Mouse (Mus musculus): ENCODE data around the gene Hist1h2bb. TPM values are rescaled to one million over a fixed set of nuclear protein-coding genes. Genes with fewer than 3 reads are reported as not detected.
"Not testable (repeated sequence)": the region's sequence is repeated elsewhere in the genome, so short reads cannot be mapped to it uniquely, and the experiment has no call there.

The Hist1h2bb gene
- polyA plus RNA-seq (2016; fragmentation: Nextera tagmentation; extraction: Ambion mirVana), result 2.2 and 2.9 TPM in 2 replicates

DNA sequence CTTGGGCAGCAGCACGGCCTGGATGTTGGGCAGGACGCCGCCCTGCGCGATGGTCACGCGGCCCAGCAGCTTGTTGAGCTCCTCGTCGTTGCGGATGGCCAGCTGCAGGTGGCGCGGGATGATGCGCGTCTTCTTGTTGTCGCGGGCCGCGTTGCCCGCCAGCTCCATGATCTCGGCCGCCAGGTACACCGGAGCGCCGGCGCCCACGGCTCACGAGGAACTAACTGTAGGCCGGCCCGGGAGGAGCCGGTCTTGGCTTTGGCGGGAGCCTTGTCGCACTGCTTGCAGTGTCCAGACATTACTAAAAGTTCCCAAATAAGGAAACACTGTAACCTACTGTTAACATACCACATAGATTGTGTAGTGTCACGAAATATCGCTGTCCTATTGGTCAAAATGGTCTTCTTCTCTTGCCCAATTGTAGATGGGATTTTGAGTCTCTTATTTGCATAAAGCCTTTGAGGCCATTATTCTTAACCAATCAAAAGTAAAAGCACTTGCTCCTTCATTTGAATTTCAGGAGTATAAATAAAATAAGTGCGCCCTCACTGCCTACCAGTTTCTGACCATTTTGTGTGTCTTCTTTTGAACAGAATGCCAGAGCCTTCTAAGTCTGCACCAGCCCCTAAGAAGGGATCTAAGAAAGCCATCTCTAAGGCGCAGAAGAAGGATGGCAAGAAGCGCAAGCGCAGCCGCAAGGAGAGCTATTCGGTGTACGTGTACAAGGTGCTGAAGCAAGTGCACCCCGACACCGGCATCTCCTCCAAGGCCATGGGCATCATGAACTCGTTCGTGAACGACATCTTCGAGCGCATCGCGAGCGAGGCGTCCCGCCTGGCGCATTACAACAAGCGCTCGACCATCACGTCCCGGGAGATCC is at the start of gene Hist1h2bb:
Gene Hist1h2bb, plus strand, starts transcription at position 534 of the 880 bp plus-strand sequence.
- WGBS, result under 1% methylated on average over 49 of the region's 58 CpGs
- peak within 1 kb of the TSS; percentile 98 for H3K27ac ChIP-seq
- H3K4me1 ChIP-seq, result not testable (repeated sequence)

DNA sequence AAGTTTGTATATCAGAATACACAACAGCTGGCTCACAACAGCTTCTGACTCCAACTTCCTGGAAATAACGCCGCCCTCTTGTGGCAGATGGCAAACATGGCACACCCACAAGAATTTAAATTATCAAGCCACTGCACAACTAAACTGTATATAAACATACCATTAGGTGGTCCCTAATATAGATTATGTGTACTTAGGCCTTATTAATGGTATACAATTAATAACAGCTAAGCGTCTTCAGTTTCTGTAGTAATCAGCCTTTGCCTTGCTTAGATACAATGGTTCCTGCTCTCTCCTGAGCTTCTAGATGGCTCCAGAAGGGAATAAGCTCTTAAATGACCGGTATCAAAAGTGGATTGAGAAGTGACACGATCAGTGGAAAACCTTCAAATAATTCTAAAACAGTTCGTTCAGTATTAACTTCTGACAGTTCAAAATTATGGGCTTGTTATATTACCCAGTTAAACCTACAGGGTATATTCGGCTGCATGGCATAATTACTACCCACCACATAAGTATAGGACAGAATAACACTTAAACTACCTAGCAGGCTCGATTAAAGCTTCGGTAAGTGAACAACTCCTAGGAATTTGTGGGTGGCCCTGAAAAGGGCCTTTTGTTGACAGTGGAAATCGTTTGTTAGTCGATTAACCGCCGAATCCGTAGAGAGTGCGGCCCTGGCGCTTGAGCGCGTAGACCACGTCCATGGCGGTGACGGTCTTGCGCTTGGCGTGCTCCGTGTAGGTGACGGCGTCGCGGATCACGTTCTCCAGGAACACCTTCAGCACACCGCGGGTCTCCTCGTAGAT is 48.8 kb upstream of the Hist1h2bb start:
- peak; percentile 84 for ATAC-seq (ENCODE audit: low FRiP score)
- Histone ChIP-seq H3K27ac (peak overlapping the region; percentile 86), H3K4me3 (peak overlapping the region; percentile 39), H3K36me3 (no peaks in the 10 kb centered on the region), H3K9ac (peak overlapping the region; percentile 52), H3K27me3 (no peaks in the 10 kb centered on the region), H3K9me3 (replicated peaks) (no peaks in the 10 kb centered on the region), H3K4me1 (peaks cover 4% of the 10 kb centered on the region; the same call in 1 of the 2 replicates), H3K4me2 (replicated peaks) (peak overlapping the region; percentile 67)
- WGBS, result under 1% methylated on average over 29 of the region's 32 CpGs

More for the DNA sequence above, at the start of gene Hist1h2bb:
- not testable (repeated sequence) for H3K9me3 ChIP-seq (replicated peaks); H3K36me3 ChIP-seq; H3K27me3 ChIP-seq
- Histone ChIP-seq H3K9ac (peak within 1 kb of the TSS; percentile 59), H3K4me3 (peak within 1 kb of the TSS; percentile 40), H3K4me2 (replicated peaks) (peak within 1 kb of the TSS; percentile 64)
- ATAC-seq (ENCODE audit: low FRiP score), result peak; percentile 95

DNA sequence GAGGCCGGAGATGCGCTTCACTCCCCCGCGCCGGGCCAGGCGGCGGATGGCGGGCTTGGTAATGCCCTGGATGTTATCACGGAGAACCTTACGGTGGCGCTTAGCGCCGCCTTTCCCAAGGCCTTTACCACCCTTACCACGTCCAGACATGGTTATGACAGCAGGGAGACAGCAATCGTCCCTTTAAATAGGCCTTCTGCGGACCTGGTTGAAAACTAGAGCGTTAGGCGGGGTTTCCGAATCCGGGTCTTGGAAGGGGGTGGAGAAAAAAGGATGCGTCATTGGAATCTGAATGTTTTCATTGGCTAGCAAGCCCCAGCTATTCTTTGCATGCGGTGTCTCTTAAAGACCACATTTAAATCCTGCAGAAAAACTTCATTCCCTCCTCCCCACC is 48.2 kb upstream of the Hist1h2bb start, which contains the start of gene Hist1h4c:
Gene Hist1h4c, minus strand, starts transcription at position 155 of the 394 bp plus-strand sequence.
- H3K9ac ChIP-seq, result peak within 1 kb of the TSS; percentile 52
- peak within 1 kb of the TSS; percentile 67 for H3K4me2 ChIP-seq (replicated peaks)
- peak; percentile 97 for ATAC-seq (ENCODE audit: low FRiP score)
- peak within 1 kb of the TSS; percentile 39 for H3K4me3 ChIP-seq
- under 1% methylated on average over 21 of the region's 22 CpGs for WGBS
- H3K27me3 ChIP-seq, result no peaks in the 10 kb centered on the region
- H3K9me3 ChIP-seq (replicated peaks), result no peaks in the 10 kb centered on the region
- H3K27ac ChIP-seq, result peak within 1 kb of the TSS; percentile 86
- peaks cover 4% of the 10 kb centered on the region; the same call in 1 of the 2 replicates for H3K4me1 ChIP-seq
- no peaks in the 10 kb centered on the region for H3K36me3 ChIP-seq

DNA sequence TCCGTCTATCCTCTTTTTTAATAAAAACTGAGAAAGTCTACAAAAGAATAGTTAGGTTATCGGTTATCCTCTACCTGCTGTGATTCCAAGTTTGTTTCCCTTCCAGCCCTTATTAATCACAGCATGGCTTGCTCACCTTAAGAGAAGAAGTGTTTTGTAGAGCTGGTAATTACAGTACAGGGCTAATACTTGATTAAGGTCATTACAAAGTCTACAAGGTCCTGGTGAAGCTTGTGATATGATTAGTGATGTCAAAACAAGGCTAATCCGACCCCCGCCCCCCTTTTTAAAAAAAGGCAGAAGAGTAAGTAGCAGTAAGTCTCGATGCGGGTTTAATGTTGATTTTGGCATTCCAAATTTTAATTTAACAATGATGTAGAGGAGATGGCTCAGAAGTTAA is 47.5 kb upstream of the Hist1h2bb start:
- no peaks in the 10 kb centered on the region for H3K36me3 ChIP-seq
- H3K9me3 ChIP-seq (replicated peaks), result no peaks in the 10 kb centered on the region
- no peak overlapping the region for H3K9ac ChIP-seq
- H3K27me3 ChIP-seq, result no peaks in the 10 kb centered on the region
- 70% methylated on average over 6 of the region's 6 CpGs for WGBS
- H3K4me1 ChIP-seq, result peaks cover 4% of the 10 kb centered on the region; the same call in 1 of the 2 replicates
- peak overlapping the region; percentile 67 for H3K4me2 ChIP-seq (replicated peaks)
- H3K4me3 ChIP-seq, result peak overlapping the region; percentile 39; the same call in 1 of the 2 replicates
- H3K27ac ChIP-seq, result peak overlapping the region; percentile 86; the same call in 1 of the 2 replicates
- no peak for ATAC-seq (ENCODE audit: low FRiP score)

DNA sequence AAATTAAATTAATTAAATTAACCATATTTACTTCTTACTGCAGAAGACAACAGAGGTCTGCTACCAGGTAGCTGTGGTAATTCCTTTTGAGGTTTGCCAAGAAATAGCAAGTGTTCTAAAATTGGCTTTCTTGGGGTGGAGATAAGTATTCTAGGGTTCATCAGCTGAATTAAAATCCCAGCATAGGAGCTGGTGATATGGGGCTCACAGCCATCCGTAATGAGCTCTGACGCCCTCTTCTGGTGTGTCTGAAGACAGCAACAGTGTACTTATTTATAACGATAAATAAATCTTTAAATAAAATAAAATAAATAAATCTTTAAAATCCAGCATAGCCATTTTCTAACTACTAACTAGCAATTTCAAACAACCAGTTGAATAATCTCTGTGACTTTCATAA is 46.8 kb upstream of the Hist1h2bb start:
- H3K9me3 ChIP-seq (replicated peaks), result no peaks in the 10 kb centered on the region
- no peaks in the 10 kb centered on the region for H3K36me3 ChIP-seq
- no peak overlapping the region for H3K4me3 ChIP-seq
- H3K4me2 ChIP-seq (replicated peaks), result no peak overlapping the region
- no peak overlapping the region for H3K9ac ChIP-seq
- H3K27me3 ChIP-seq, result no peaks in the 10 kb centered on the region
- H3K4me1 ChIP-seq, result peaks cover 4% of the 10 kb centered on the region; the same call in 1 of the 2 replicates
- ATAC-seq (ENCODE audit: low FRiP score), result no peak
- 73% methylated on average over 3 of the region's 3 CpGs for WGBS
- no peak overlapping the region for H3K27ac ChIP-seq

DNA sequence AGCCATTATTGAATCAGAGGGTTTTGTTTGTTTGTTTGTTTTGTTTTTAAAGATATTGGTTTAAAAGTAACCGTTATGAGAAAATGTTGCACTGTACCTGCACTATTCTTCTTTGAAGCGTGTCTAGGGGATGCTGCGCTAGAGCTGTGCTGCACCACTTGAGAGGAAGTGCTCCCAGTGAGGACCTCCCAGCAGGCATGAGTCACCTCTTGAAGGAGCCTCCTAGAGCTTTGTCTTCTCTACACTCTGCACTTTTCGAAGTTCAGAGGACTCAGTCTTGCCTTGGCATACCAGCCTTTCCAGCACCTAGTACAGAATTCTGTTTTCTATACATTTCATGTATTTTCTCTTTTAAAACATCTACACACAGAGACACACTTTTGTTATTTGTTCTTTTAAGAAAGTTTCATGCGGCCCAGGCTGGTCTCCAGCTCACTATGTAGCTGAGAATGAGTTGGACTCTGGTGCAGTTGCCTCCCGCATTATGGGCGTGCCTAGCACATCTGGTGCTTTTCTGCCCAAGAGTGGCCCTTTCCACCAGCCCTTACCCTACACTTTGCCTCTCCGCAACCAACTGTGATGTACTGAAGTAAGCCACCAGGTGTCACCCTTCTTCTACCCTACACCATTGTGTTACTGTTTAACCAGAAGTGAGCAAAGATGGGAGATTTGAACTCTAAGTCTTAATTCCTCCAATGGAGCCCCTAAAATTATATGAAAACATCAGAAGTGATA is 45.6 kb upstream of the Hist1h2bb start:
- Histone ChIP-seq H3K27me3 (no peaks in the 10 kb centered on the region), H3K4me1 (peaks cover 4% of the 10 kb centered on the region; the same call in 1 of the 2 replicates), H3K4me3 (no peak overlapping the region), H3K36me3 (no peaks in the 10 kb centered on the region), H3K9ac (no peak overlapping the region), H3K9me3 (replicated peaks) (no peaks in the 10 kb centered on the region), H3K4me2 (replicated peaks) (no peak overlapping the region), H3K27ac (no peak overlapping the region)
- WGBS, result 31% methylated on average over 8 of the region's 8 CpGs
- peak; percentile 51 for ATAC-seq (ENCODE audit: low FRiP score)

DNA sequence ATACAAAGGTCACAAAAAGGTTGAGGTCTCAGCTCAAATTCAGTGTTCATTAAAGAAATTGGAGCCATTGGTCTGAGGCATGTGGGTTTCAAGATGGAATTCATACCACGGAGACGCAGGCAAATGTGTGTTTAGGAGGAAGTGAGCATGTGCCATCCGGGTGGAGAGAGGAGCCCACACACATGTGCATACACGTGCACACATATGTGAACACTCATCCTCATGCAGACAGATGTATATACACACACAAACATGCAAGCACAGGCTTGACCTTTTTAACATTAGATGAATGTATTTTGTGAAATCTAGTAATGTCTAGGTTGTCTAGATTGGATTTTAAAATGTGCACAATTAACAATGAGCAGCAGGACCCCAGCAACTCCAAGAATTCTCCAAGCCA is 44.3 kb upstream of the Hist1h2bb start:
- Histone ChIP-seq H3K27ac (no peak overlapping the region), H3K4me1 (peaks cover 4% of the 10 kb centered on the region; the same call in 1 of the 2 replicates)
- ATAC-seq (ENCODE audit: low FRiP score), result no peak

DNA sequence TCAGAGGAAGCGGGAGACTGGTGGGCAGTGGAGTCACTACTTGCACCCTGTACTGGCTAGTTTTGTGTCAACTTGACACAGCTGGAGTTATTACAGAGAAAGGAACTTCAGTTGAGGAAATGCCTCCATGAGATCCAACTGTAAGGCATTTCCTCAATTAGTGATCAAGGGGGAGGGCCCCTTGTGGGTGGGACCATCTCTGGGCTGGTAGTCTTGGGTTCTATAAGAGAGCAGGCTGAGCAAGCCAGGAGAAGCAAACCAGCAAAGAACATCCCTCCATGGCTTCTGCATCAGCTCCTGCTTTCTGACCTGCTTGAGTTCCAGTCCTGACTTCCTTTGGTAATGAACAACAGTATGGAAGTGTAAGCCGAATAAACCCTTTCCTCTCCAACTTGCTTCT is 43.7 kb upstream of the Hist1h2bb start:
- WGBS, result 85% methylated on average over 2 of the region's 2 CpGs
- ATAC-seq (ENCODE audit: low FRiP score); H3K27ac ChIP-seq; H3K4me2 ChIP-seq (replicated peaks); H3K36me3 ChIP-seq; H3K9me3 ChIP-seq (replicated peaks); H3K27me3 ChIP-seq; H3K4me1 ChIP-seq; H3K4me3 ChIP-seq; H3K9ac ChIP-seq: not testable (repeated sequence)

More for the DNA sequence above, 44.3 kb upstream of the Hist1h2bb start:
- Histone ChIP-seq H3K9ac (no peak overlapping the region), H3K36me3 (no peaks in the 10 kb centered on the region), H3K4me2 (replicated peaks) (no peak overlapping the region), H3K4me3 (no peak overlapping the region), H3K27me3 (no peaks in the 10 kb centered on the region), H3K9me3 (replicated peaks) (no peaks in the 10 kb centered on the region)
- WGBS, result 80% methylated on average over 4 of the region's 4 CpGs

DNA sequence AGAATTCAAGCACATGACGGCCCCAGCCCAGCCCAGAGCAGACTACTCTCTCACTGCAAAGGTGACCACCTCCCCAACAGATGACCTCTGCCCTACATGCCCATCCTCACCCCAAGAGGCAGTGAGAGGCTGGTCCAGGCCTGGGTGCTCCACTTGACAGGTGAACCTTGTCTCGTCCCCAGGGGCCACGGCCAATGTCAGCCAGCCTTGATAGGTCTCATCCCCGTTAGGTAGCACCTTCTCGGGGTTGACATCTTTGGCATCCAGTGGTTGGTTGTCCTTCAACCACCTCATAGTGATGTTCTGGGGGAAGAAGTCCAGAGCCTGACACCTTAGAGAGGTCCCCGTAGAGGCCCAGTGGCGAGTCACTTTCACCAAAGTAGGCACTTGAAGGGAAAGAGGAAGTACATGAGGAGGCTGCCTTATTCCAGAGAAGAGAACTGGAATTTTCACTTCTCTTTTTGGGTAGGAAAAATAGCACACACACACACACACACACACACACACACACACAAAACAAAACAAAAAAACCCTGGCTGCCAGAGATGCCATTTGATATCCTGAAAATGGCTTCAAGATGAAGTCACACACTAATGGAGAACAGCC is 40.7 kb upstream of the Hist1h2bb start:
- Histone ChIP-seq H3K9me3 (replicated peaks) (no peaks in the 10 kb centered on the region), H3K36me3 (no peaks in the 10 kb centered on the region), H3K9ac (no peak overlapping the region), H3K4me2 (replicated peaks) (no peak overlapping the region), H3K4me3 (no peak overlapping the region), H3K27ac (no peak overlapping the region), H3K27me3 (no peaks in the 10 kb centered on the region; the same call in 1 of the 2 replicates), H3K4me1 (peaks cover 12% of the 10 kb centered on the region)
- ATAC-seq (ENCODE audit: low FRiP score), result no peak
- 95% methylated on average over 7 of the region's 7 CpGs for WGBS

DNA sequence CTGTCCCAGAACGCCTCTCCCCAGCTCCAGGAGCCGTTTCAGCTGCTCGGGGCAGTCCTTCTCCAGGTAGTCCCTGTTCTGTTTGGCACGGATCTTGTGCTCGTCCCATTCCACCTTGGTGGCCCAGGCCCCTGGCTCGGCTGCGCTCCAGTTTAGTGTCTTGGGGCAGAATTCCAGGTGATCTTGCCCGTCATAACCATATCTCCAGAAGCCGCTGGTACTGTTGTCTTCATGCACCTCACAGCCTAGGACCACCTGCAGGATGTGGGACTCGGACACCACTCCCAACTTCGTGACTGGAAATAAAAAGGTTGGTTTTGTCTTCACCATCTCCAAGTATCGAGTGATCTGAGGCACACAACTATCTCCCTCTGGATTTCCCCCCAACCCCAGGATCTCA is 39.8 kb upstream of the Hist1h2bb start:
- WGBS, result 92% methylated on average over 12 of the region's 12 CpGs
- no peak for ATAC-seq (ENCODE audit: low FRiP score)

DNA sequence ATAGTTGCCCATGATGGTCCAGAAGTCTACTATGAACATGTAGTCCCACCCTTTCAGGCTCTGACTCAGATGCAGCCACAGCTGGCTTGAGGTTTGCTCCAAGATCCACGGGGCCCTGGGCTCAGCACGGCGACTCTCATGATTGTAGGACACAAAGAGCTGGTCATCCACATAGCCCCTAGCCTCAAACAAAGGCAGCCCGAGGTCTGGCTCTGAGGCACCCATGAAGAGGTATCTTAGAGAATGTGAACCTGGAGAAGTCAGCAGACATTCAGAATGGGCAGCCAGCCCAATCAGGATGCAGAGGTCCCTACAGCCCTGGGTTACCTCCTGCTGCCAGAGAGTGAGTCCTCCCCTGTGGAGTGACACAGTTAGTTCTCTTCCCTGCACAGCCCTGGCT is 38.5 kb upstream of the Hist1h2bb start:
- Histone ChIP-seq H3K9ac (no peak overlapping the region), H3K27me3 (peaks cover 4% of the 10 kb centered on the region; the same call in 1 of the 2 replicates), H3K9me3 (replicated peaks) (no peaks in the 10 kb centered on the region), H3K27ac (no peak overlapping the region), H3K36me3 (no peaks in the 10 kb centered on the region), H3K4me3 (no peak overlapping the region), H3K4me2 (replicated peaks) (no peak overlapping the region), H3K4me1 (peaks cover 12% of the 10 kb centered on the region)
- WGBS, result 86% methylated on average over 4 of the region's 4 CpGs
- no peak for ATAC-seq (ENCODE audit: low FRiP score)

More for the DNA sequence above, 39.8 kb upstream of the Hist1h2bb start:
- no peaks in the 10 kb centered on the region for H3K9me3 ChIP-seq (replicated peaks)
- peaks cover 4% of the 10 kb centered on the region; the same call in 1 of the 2 replicates for H3K27me3 ChIP-seq
- H3K27ac ChIP-seq, result no peak overlapping the region
- peaks cover 12% of the 10 kb centered on the region for H3K4me1 ChIP-seq
- H3K4me2 ChIP-seq (replicated peaks), result no peak overlapping the region
- H3K9ac ChIP-seq, result no peak overlapping the region
- H3K4me3 ChIP-seq, result no peak overlapping the region
- H3K36me3 ChIP-seq, result no peaks in the 10 kb centered on the region
